Mouse (Mus musculus) neural tube, embryonic 13.5 days (tissue): Measurements from ENCODE around the gene Rxfp1. TPM values are rescaled to one million over a fixed set of nuclear protein-coding genes. Genes with fewer than 3 reads are reported as not detected.

Experiments used
- polyA plus RNA-seq: library from polyadenylated mRNA; unstranded; fragments of >200 nt; fragmentation: Nextera tagmentation; extraction: Ambion mirVana; gene quantifications from 2 replicates; pipeline ENCODE4 v1.2.1, GENCODE M21; 2015

The Rxfp1 gene
- polyA plus RNA-seq, 1 experiment from 2014 or later = not detected

Other genes starting within 250 kb of the Rxfp1 start
- gene Fnip2, start 170.1 kb downstream of the Rxfp1 start, polyA plus RNA-seq = 5.9 and 7.0 TPM in 2 replicates
- 161 and 165 TPM in 2 replicates for gene Ppid, start 146.5 kb downstream of the Rxfp1 start, polyA plus RNA-seq
- gene 4930579G24Rik, start 108.8 kb downstream of the Rxfp1 start, polyA plus RNA-seq = 10.0 and 11.1 TPM in 2 replicates
- 49.7 and 51.3 TPM in 2 replicates for gene Etfdh, start 108.4 kb downstream of the Rxfp1 start, polyA plus RNA-seq
- gene Tmem144, start 114.9 kb upstream of the Rxfp1 start, polyA plus RNA-seq = 1.2 and 1.6 TPM in 2 replicates
- gene Fam198b, start 146.7 kb upstream of the Rxfp1 start, polyA plus RNA-seq = 7.2 and 7.8 TPM in 2 replicates